Mouse (Mus musculus): ENCODE measurements at regions not wholly inside any gene's neighbourhood (a gene's known extent, or its start where the extent isn't known, plus 50 kb on each side); places are given as distances from the start of the nearest gene placed in this dataset.
A peak's percentile ranks its signal among the peaks of the same experiment; 100 is the strongest.
"Not testable (repeated sequence)": the region's sequence is repeated elsewhere in the genome, so short reads cannot be mapped to it uniquely, and the experiment has no call there.

DNA sequence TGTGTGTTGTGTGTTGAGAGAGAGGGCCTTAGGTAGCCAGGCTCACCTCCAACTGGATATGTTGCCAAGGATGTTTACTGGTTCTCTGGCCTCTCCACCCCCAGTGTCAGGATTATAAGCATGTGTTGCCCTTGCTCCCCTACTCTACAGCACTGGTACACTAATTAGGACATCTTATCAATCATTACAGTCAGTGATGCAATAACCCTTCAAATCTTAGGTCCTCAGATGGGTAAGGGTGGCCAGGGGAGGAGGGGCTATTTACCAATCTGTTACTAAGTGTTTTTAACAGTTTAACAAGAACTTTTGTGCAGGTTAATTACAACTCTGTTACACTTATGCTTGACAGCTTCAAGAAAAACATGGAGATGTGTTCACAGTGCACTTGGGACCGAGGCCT lies 80.1 kb upstream of the Cyp2b13 start:
- Histone ChIP-seq H3K4me3 (no peak overlapping the region), H3K36me3 (ENCODE audit: control insufficient read depth, insufficient read depth) (no peaks in the 10 kb centered on the region), H3ac (ENCODE audit: control insufficient read depth, insufficient read length) (no peak overlapping the region), H3K27me3 (ENCODE audit: control insufficient read depth, insufficient read depth, insufficient read length) (no peaks in the 10 kb centered on the region), H3K79me2 (ENCODE audit: control insufficient read depth, insufficient read depth) (no peaks in the 10 kb centered on the region), H3K4me2 (ENCODE audit: low read depth) (no peak overlapping the region)
- no peak for TF ChIP-seq MYOD1 (IDR thresholded peaks at IDR 0.05; ENCODE audit: control insufficient read depth in 1 of 3, insufficient read length in 2 of 3, low read depth in 2 of 3)
- no peak for TF ChIP-seq CEBPB (IDR thresholded peaks at IDR 0.05; ENCODE audit: insufficient read depth, poor library complexity, severe bottlenecking)
- no peak for TF ChIP-seq TCF12 (IDR thresholded peaks at IDR 0.05; ENCODE audit: insufficient read depth, poor library complexity, severe bottlenecking)
- TF ChIP-seq POLR2A (IDR thresholded peaks at IDR 0.05; ENCODE audit: insufficient read length, low read depth): no peak
- no peak for TF ChIP-seq E2F4 (IDR thresholded peaks at IDR 0.05; ENCODE audit: insufficient read depth)
- no peak for TF ChIP-seq MAX (IDR thresholded peaks at IDR 0.05; ENCODE audit: low read depth)
- TF ChIP-seq TCF3 (IDR thresholded peaks at IDR 0.05; ENCODE audit: insufficient read length, low read depth): no peak

DNA sequence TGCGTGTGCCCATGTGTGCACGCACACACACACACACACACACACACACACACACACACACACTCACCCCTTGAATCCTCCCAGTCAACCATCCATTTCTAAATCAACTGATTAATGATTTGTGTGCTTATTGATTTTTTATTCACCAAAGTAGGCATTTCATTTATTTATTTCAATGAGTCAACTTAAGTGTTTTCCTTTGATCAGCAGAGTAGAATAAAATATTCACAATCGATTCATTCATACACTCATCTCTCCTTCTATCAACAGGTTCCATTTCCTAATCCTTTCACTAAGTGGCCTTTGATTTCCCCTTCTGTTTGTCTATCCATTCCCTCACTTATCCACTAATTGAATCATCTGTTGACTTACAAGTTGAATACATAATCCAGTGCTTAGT lies 74.3 kb upstream of the Cyp2b13 start:
- no peak overlapping the region for H3ac ChIP-seq (ENCODE audit: control insufficient read depth, insufficient read length)
- H3K27me3 ChIP-seq (ENCODE audit: control insufficient read depth, insufficient read depth, insufficient read length): no peaks in the 10 kb centered on the region
- no peaks in the 10 kb centered on the region for H3K36me3 ChIP-seq (ENCODE audit: control insufficient read depth, insufficient read depth)
- no peak overlapping the region for H3K4me3 ChIP-seq
- TF ChIP-seq POLR2AphosphoS2 (IDR thresholded peaks at IDR 0.05; ENCODE audit: insufficient read length, low read depth): no peak
- TF ChIP-seq POLR2A (IDR thresholded peaks at IDR 0.05; ENCODE audit: insufficient read length, low read depth): no peak
- no peak for TF ChIP-seq SRF (IDR thresholded peaks at IDR 0.05; ENCODE audit: control insufficient read depth, insufficient read length, low read depth)
- no peak for TF ChIP-seq MAX (IDR thresholded peaks at IDR 0.05; ENCODE audit: low read depth)
- TF ChIP-seq E2F4 (IDR thresholded peaks at IDR 0.05; ENCODE audit: insufficient read depth): no peak
- no peak for TF ChIP-seq MYOD1 (IDR thresholded peaks at IDR 0.05; ENCODE audit: control insufficient read depth in 1 of 3, insufficient read length in 2 of 3, low read depth in 2 of 3)
- no peak overlapping the region for H3K4me2 ChIP-seq (ENCODE audit: low read depth)
- no peaks in the 10 kb centered on the region for H3K79me2 ChIP-seq (ENCODE audit: control insufficient read depth, insufficient read depth)

GRCm38 (mm10) chr7:25988322-25988721 lies 73.0 kb upstream of the Cyp2b13 start:
- Histone ChIP-seq H3K4me3 (no peak overlapping the region), H3K79me2 (ENCODE audit: control insufficient read depth, insufficient read depth) (no peaks in the 10 kb centered on the region), H3K4me2 (ENCODE audit: low read depth) (no peak overlapping the region), H3K36me3 (ENCODE audit: control insufficient read depth, insufficient read depth) (no peaks in the 10 kb centered on the region), H3K27me3 (ENCODE audit: control insufficient read depth, insufficient read depth, insufficient read length) (no peaks in the 10 kb centered on the region), H3ac (ENCODE audit: control insufficient read depth, insufficient read length) (no peak overlapping the region)
- TF ChIP-seq SRF (IDR thresholded peaks at IDR 0.05; ENCODE audit: control insufficient read depth, insufficient read length, low read depth): no peak
- TF ChIP-seq POLR2A (IDR thresholded peaks at IDR 0.05; ENCODE audit: insufficient read length, low read depth): no peak
- no peak for TF ChIP-seq REST (IDR thresholded peaks at IDR 0.05; ENCODE audit: insufficient read depth, insufficient read length)
- TF ChIP-seq TCF12 (IDR thresholded peaks at IDR 0.05; ENCODE audit: insufficient read depth, poor library complexity, severe bottlenecking): no peak
- no peak for TF ChIP-seq USF1 (IDR thresholded peaks at IDR 0.05; ENCODE audit: low read depth)
- no peak for TF ChIP-seq E2F4 (IDR thresholded peaks at IDR 0.05; ENCODE audit: insufficient read depth)
- TF ChIP-seq TCF3 (IDR thresholded peaks at IDR 0.05; ENCODE audit: insufficient read length, low read depth): no peak
- no peak for TF ChIP-seq POLR2AphosphoS2 (IDR thresholded peaks at IDR 0.05; ENCODE audit: insufficient read length, low read depth)
- no peak for TF ChIP-seq MAX (IDR thresholded peaks at IDR 0.05; ENCODE audit: low read depth)
- no peak for TF ChIP-seq MYOD1 (IDR thresholded peaks at IDR 0.05; ENCODE audit: control insufficient read depth in 1 of 3, insufficient read length in 2 of 3, low read depth in 2 of 3)
- no peak for TF ChIP-seq MYOG (IDR thresholded peaks at IDR 0.05; ENCODE audit: control insufficient read depth in 1 of 3, insufficient read depth in 1 of 3, insufficient read length in 2 of 3, low read depth in 2 of 3)
- TF ChIP-seq CEBPB (IDR thresholded peaks at IDR 0.05; ENCODE audit: insufficient read depth, poor library complexity, severe bottlenecking): no peak

GRCm38 (mm10) chr7:26005916-26006315 lies 55.4 kb upstream of the Cyp2b13 start:
- H3ac ChIP-seq (ENCODE audit: control insufficient read depth, insufficient read length): not testable (repeated sequence)

GRCm38 (mm10) chr7:26008056-26008455 lies 53.2 kb upstream of the Cyp2b13 start:
- TF ChIP-seq CEBPB (IDR thresholded peaks at IDR 0.05; ENCODE audit: insufficient read depth, poor library complexity, severe bottlenecking) (no peak), MYOD1 (IDR thresholded peaks at IDR 0.05; ENCODE audit: control insufficient read depth in 1 of 3, insufficient read length in 2 of 3, low read depth in 2 of 3) (no peak), TCF3 (IDR thresholded peaks at IDR 0.05; ENCODE audit: insufficient read length, low read depth) (no peak), USF1 (IDR thresholded peaks at IDR 0.05; ENCODE audit: low read depth) (no peak), POLR2A (IDR thresholded peaks at IDR 0.05; ENCODE audit: insufficient read length, low read depth) (no peak), E2F4 (IDR thresholded peaks at IDR 0.05; ENCODE audit: insufficient read depth) (no peak), MAX (IDR thresholded peaks at IDR 0.05; ENCODE audit: low read depth) (no peak), TCF12 (IDR thresholded peaks at IDR 0.05; ENCODE audit: insufficient read depth, poor library complexity, severe bottlenecking) (no peak), POLR2AphosphoS2 (IDR thresholded peaks at IDR 0.05; ENCODE audit: insufficient read length, low read depth) (no peak), SRF (IDR thresholded peaks at IDR 0.05; ENCODE audit: control insufficient read depth, insufficient read length, low read depth) (no peak), REST (IDR thresholded peaks at IDR 0.05; ENCODE audit: insufficient read depth, insufficient read length) (no peak), MYOG (IDR thresholded peaks at IDR 0.05; ENCODE audit: control insufficient read depth in 1 of 3, insufficient read depth in 1 of 3, insufficient read length in 2 of 3, low read depth in 2 of 3) (no peak)
- H3ac ChIP-seq (ENCODE audit: control insufficient read depth, insufficient read length): no peak overlapping the region
- H3K27me3 ChIP-seq (ENCODE audit: control insufficient read depth, insufficient read depth, insufficient read length): no peaks in the 10 kb centered on the region
- peak overlapping the region; percentile 34 for H3K4me3 ChIP-seq
- peak overlapping the region; percentile 74 for H3K4me2 ChIP-seq (ENCODE audit: low read depth)
- H3K36me3 ChIP-seq (ENCODE audit: control insufficient read depth, insufficient read depth): no peaks in the 10 kb centered on the region
- no peaks in the 10 kb centered on the region for H3K79me2 ChIP-seq (ENCODE audit: control insufficient read depth, insufficient read depth)

More at GRCm38 (mm10) chr7:26005916-26006315, 55.4 kb upstream of the Cyp2b13 start:
- not testable (repeated sequence) for H3K79me2 ChIP-seq (ENCODE audit: control insufficient read depth, insufficient read depth); H3K36me3 ChIP-seq (ENCODE audit: control insufficient read depth, insufficient read depth); H3K27me3 ChIP-seq (ENCODE audit: control insufficient read depth, insufficient read depth, insufficient read length)
- Histone ChIP-seq H3K4me2 (ENCODE audit: low read depth) (peak overlapping the region; percentile 74), H3K4me3 (peak overlapping the region; percentile 34)
